Mouse (Mus musculus): ENCODE results near the gene Mnd1. TPM values are rescaled to one million over a fixed set of nuclear protein-coding genes. Genes with fewer than 3 reads are reported as not detected.

The Mnd1 gene
- 1 to 10 TPM; 2.7 to 2.9 TPM for total RNA-seq (2021)
- long read RNA-seq, experiment 1, partial matches to known transcripts: 0 of 2 reads
- long read RNA-seq, experiment 1, other reads (novel, unspliced or antisense): 0 of 2 reads
- long read RNA-seq, experiment 2, partial matches to known transcripts: 0 of 2 reads
- long read RNA-seq, experiment 2, other reads (novel, unspliced or antisense): 0 of 2 reads

DNA sequence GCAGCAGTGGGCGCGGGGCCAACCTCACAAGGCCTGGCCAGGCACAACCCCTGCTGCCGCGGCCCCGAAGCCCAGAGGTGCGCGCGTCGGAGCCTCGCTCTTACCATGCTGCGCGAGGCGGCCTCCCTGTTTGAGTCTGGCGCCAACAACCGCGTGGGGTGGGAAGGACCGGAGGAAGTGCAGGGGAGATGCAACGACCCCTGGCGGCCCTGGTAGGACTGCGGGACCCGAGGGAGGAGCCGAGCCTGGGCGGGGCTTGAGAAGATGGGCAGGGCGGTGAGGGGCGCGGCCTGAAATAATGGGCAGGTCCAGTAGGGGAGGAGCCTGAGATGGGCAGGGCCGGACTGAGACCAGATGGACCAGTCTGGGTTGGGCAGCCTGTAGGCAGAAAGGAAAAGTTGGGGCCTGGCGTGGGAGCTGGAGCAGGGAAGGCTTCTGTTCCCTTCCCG is at the start of gene Mnd1:
Gene Mnd1, minus strand, starts transcription at position 229 of the 449 bp plus-strand sequence.
- DNase-seq (ENCODE audit: low spot score in 2 of 2): peak; percentile 97 to 98

- DNase-seq (ENCODE audit: low spot score in 2 of 2): no peak
Observed at GRCm38 (mm10) chr3:84204640-84205039, 49.1 kb upstream of the Mnd1 start.

- DNase-seq (ENCODE audit: low spot score in 2 of 2): peak; percentile 55 to 62
Observed at GRCm38 (mm10) chr3:84200559-84201420, 45.2 kb upstream of the Mnd1 start.

DNA sequence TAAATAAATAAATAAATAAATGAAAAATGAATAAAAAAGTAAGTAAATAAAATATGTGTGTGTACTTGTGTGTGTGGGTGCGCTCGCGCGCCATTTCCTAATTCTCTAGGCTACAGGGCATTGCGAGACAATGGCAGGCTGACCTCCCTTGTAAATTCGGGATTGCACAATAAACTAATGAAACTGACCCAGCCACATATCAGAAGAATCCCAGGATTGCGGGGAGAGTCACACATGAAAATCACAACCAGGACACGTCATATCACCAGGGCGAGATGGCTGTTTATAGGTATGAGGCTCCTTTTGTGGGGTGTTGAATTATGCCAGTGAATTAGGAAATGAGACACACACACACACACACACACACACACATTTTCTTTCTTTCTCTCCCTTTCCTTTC is 43.9 kb upstream of the Mnd1 start:
- no peak for DNase-seq (ENCODE audit: low spot score in 2 of 2)

- no peak for DNase-seq (ENCODE audit: low spot score in 2 of 2)
Observed at GRCm38 (mm10) chr3:84198229-84198628, 42.6 kb upstream of the Mnd1 start.

DNA sequence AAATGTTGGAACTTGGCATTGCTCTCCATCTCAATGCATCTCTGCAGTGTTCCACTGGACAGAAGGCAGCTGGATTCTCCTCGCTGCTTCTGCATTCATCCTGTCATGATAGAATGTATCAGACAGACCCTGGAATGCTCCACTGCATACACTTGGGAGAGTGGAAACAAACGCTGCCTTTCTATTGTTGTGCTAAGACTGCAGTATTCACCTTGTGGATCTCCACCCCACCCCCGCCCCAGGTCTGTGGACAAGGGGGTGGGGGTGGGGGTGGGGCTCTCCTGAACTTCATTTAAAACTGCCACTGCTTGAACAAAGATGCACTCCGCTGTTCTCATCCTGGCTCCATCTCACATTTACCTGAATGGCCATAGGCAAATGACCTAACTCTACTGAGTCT is 38.3 kb upstream of the Mnd1 start:
- no peak for DNase-seq (ENCODE audit: low spot score in 2 of 2)

GRCm38 (mm10) chr3:84191141-84191881 is 35.7 kb upstream of the Mnd1 start:
- DNase-seq (ENCODE audit: low spot score in 2 of 2): no peak

DNA sequence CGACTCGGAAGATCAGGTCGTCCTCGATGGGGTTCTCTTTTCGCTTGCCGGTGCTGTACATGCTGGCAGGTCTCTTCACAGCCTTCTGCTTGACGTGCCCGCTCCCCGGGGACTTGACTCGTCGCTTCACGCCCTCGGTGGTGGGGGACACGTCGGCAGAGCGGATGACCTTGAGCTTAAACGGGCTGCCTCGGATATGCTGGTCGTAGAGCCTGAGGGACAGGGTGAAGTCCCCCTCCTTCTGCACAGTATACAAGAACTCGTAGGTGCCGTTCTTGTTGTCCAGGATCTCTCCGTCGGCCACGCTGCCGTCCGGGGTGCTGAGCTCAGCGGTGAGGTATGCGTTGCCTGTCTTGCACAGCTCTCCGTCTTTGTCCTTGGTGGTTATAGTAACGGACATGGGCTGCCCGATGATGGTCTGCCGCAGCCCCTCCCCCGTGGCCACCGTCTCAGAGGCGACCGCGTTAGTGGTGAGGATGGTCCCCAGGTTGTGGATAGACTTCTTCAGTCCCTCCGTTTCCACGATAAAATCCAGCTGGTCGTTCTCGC is 35.0 kb upstream of the Mnd1 start:
- no peak for DNase-seq (ENCODE audit: low spot score in 2 of 2)

GRCm38 (mm10) chr3:84189629-84190173 is 34.1 kb upstream of the Mnd1 start:
- DNase-seq (ENCODE audit: low spot score in 2 of 2): no peak

- DNase-seq (ENCODE audit: low spot score in 2 of 2): no peak
Observed at GRCm38 (mm10) chr3:84181717-84182116, 26.1 kb upstream of the Mnd1 start.

GRCm38 (mm10) chr3:84181102-84181501 is 25.5 kb upstream of the Mnd1 start:
- DNase-seq (ENCODE audit: low spot score in 2 of 2): no peak

DNA sequence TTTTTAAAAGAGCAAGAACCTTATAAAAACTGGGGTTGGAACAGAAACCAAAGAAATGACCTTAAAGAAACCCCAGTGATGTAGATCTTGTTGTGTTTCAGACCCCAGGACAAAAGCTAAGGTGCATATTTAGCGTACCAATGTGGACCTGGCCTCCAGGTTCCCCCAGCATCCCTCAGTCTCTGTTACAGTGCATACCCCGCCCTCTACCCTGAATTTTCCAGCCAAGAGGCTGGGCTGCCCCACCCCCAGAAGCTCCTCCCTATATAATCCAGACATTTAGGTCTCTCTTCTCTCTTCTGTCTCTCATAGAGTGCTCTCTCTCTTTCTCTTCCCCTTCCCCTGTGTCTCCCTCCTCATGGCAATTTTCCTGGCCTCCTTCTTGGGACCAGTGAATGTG is 24.7 kb upstream of the Mnd1 start:
- DNase-seq (ENCODE audit: low spot score in 2 of 2): no peak

DNA sequence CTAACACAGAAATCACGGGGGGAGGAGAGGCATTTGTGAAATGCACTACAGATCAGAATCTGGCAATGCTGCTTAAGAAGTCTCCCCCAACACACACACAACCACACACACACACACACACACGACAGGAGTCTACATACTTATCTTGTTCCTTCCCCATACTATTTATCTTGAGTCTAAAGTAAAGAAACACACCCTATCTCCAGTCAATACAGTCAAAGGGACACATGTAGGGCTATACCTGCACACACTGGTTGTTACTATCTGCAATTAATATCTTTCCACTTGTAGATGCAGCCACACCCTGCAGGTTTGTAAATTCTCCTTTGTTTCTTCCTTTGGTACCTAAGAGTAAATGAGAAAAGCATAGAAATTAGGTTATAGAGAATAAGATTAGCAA is 22.2 kb upstream of the Mnd1 start:
- no peak for DNase-seq (ENCODE audit: low spot score in 2 of 2)

GRCm38 (mm10) chr3:84175337-84176315 is 20.0 kb upstream of the Mnd1 start:
- DNase-seq (ENCODE audit: low spot score in 2 of 2): peak; percentile 72 to 84

GRCm38 (mm10) chr3:84173581-84174154 is 18.1 kb upstream of the Mnd1 start, which contains the start of gene Gm6525:
TSS of gene Gm6525 (plus strand) at chr3:84174104.
- DNase-seq (ENCODE audit: low spot score in 2 of 2): no peak

- no peak for DNase-seq (ENCODE audit: low spot score in 2 of 2)
Observed at GRCm38 (mm10) chr3:84172406-84172805, 16.8 kb upstream of the Mnd1 start.

- no peak for DNase-seq (ENCODE audit: low spot score in 2 of 2)
Observed at GRCm38 (mm10) chr3:84169393-84170005, 13.9 kb upstream of the Mnd1 start.

- no peak for DNase-seq (ENCODE audit: low spot score in 2 of 2)
Observed at GRCm38 (mm10) chr3:84168943-84169342, 13.4 kb upstream of the Mnd1 start.

- peak in 1 of 2 experiments; percentile 20 for DNase-seq (ENCODE audit: low spot score in 2 of 2)
Observed at GRCm38 (mm10) chr3:84166073-84166472, 10.5 kb upstream of the Mnd1 start.
